8 mouse cellular contexts compared by ENCODE assay signal in the genomic region with DNA sequence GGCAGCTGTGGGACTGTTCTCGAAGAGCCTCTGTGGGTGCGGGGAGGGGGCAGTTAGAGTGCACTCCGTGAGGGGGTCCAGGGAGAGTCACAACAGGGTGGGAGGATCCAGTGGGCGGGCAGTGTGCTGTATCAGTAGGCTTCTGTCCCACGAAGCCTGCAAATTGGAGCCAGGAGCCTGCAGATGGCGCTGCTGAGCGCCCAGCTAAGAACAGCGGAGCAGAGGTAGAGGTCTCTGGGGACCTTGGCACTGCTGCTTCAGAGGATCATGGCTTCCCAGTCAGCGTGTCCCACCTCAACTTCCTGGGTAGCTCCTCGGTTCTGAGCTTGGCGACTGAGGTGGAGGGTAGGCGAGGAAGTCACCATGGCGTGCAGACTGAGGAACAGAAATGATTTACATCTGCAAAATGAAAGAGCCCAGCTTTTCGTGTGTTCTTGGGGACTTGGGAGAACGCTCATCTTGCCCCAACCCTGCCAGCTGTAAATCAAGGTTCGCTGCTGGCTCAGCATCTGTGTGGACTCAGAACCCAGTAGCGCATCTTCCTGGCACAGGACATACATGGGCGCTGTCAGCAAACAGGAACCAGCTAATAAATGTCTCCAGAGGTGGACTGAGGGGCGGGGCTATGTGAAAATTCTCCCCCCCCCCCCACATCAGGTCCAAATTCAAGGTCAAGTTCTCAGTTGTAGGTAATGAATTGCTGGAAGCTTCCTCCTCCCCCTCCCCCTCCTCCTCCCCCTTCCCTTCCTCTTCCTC. TPM values are rescaled to one million over a fixed set of nuclear protein-coding genes. Genes with fewer than 3 reads are reported as not detected.
DNase-seq lines count a peak whose midpoint lies in the region; ATAC-seq and TF ChIP-seq lines count a peak whose summit lies in the region.

No protein-coding gene starts in this region.

- no peaks in the 10 kb centered on the region for H3K4me1 ChIP-seq in midbrain, embryonic 14.5 days (ENCODE audit: control insufficient read depth, insufficient read depth, low read length)
- 0 out of 2 replicates have a peak, but pooled peaks cover 10% of the 10 kb centered on the region for H3K4me1 ChIP-seq in thymus, adult 2 months (replicated peaks; ENCODE audit: control insufficient read depth, insufficient read depth, low read length)

- WGBS in midbrain, embryonic 14.5 days: 25% methylated on average over 19 of the region's 19 CpGs
- 17% methylated on average over 19 of the region's 19 CpGs for WGBS in thymus, adult 2 months

- no peaks in the 10 kb centered on the region for H3K9me3 ChIP-seq in midbrain, embryonic 14.5 days (ENCODE audit: control insufficient read depth, low read length)

- H3K27me3 ChIP-seq in midbrain, embryonic 14.5 days (ENCODE audit: control insufficient read depth, insufficient read depth, low read length): no peaks in the 10 kb centered on the region
- no peaks in the 10 kb centered on the region for H3K27me3 ChIP-seq in thymus, adult 2 months (ENCODE audit: control insufficient read depth, insufficient read depth, low read length)

- intact Hi-C loops in gastrocnemius, adult 2 months (cut with DNase I): no loop called here

- no peak overlapping the region for H3K9ac ChIP-seq in midbrain, embryonic 14.5 days (replicated peaks; ENCODE audit: low read length)

- TF ChIP-seq CTCF in gastrocnemius, adult 2 months (IDR thresholded peaks at IDR 0.05): peak; percentile 50
- peak; percentile 89 for TF ChIP-seq CTCF in thymus, adult 2 months (IDR thresholded peaks at IDR 0.05; ENCODE audit: borderline replicate concordance, control insufficient read depth, extremely low read depth, insufficient read depth, low read length, poor library complexity)

- H3K27ac ChIP-seq in gastrocnemius, adult 2 months: no peak overlapping the region
- no peak overlapping the region for H3K27ac ChIP-seq in midbrain, embryonic 14.5 days (replicated peaks; ENCODE audit: low read depth, low read length)
- H3K27ac ChIP-seq in thymus, adult 2 months (ENCODE audit: control insufficient read depth, insufficient read depth, low read length): no peak overlapping the region

- TF ChIP-seq POLR2A in thymus, adult 2 months (IDR thresholded peaks at IDR 0.05; ENCODE audit: control insufficient read depth, extremely low read depth, insufficient read depth, low read length, poor library complexity): no peak

- H3K36me3 ChIP-seq in midbrain, embryonic 14.5 days (ENCODE audit: control insufficient read depth, insufficient read depth, low read length): no peaks in the 10 kb centered on the region
- no peaks in the 10 kb centered on the region for H3K36me3 ChIP-seq in thymus, adult 2 months (ENCODE audit: control insufficient read depth, insufficient read depth, low read length)

- H3K4me3 ChIP-seq in gastrocnemius, adult 2 months: no peak overlapping the region
- H3K4me3 ChIP-seq in midbrain, embryonic 14.5 days (replicated peaks; ENCODE audit: low read depth, low read length): no peak overlapping the region
- H3K4me3 ChIP-seq in thymus, adult 2 months (ENCODE audit: control insufficient read depth, insufficient read depth, low read length): peak overlapping the region; percentile 21

- no peak for ATAC-seq in midbrain, embryonic 14.5 days (ENCODE audit: low FRiP score, low TSS enrichment)

- DNase-seq in gastrocnemius, adult 2 months: no peak
- DNase-seq in gastrocnemius, postnatal 25 days: no peak
- DNase-seq in adrenal gland, postnatal 10 days: peak; percentile 44
- peak; percentile 80 for DNase-seq in forelimb bud, embryonic 11.5 days (ENCODE audit: low read depth, low spot score)
- peak; percentile 22 to 60 for DNase-seq in kidney, postnatal 36 days
- DNase-seq in midbrain, embryonic 14.5 days: peak; percentile 75
- DNase-seq in thymus, adult 2 months: peak; percentile 54
- DNase-seq in right cerebral cortex, postnatal 25 days: no peak

- 0 out of 2 replicates have a peak overlapping the region, but pooled peaks have one; percentile 8 for H3K4me2 ChIP-seq in midbrain, embryonic 14.5 days (ENCODE audit: low read length)

RNA-seq across cellular contexts. Expression of a gene that starts 32.5 kb away (rescaled TPM):
- total RNA-seq in gastrocnemius, adult 2 months (2021): 10 to 100 TPM; 39.5 to 40.9 TPM
- 10 to 100 TPM; 32.7 to 34.8 TPM for total RNA-seq in gastrocnemius, postnatal 25 days (2021)
- total RNA-seq in adrenal gland, postnatal 10 days (2021): 10 to 100 TPM; 73.1 to 74.6 TPM
- 53.4 and 61.2 TPM in 2 replicates for polyA plus RNA-seq in midbrain, embryonic 14.5 days (2014; fragmentation: Nextera tagmentation; extraction: Ambion mirVana)
- 36.8 and 42.8 TPM in 2 replicates for polyA plus RNA-seq in thymus, adult 2 months (2012; rRNA removed)

RNA-seq across cellular contexts. Expression of a gene that starts 39.8 kb away (rescaled TPM):
- 100 to 1,000 TPM; 221 to 234 TPM for total RNA-seq in gastrocnemius, adult 2 months (2021)
- total RNA-seq in gastrocnemius, postnatal 25 days (2021): 100 to 1,000 TPM; 155 to 161 TPM
- total RNA-seq in adrenal gland, postnatal 10 days (2021): 100 to 1,000 TPM; 250 to 386 TPM
- polyA plus RNA-seq in midbrain, embryonic 14.5 days (2014; fragmentation: Nextera tagmentation; extraction: Ambion mirVana): 526 and 563 TPM in 2 replicates
- polyA plus RNA-seq in thymus, adult 2 months (2012; rRNA removed): 1,774 and 1,821 TPM in 2 replicates

RNA-seq across cellular contexts. Expression of a gene that starts 48.4 kb away (rescaled TPM):
- 10 to 100 TPM; 27.8 to 30.9 TPM for total RNA-seq in gastrocnemius, adult 2 months (2021)
- total RNA-seq in gastrocnemius, postnatal 25 days (2021): 10 to 100 TPM; 25.7 to 32.2 TPM
- 100 to 1,000 TPM; 169 to 183 TPM for total RNA-seq in adrenal gland, postnatal 10 days (2021)
- 196 and 210 TPM in 2 replicates for polyA plus RNA-seq in midbrain, embryonic 14.5 days (2014; fragmentation: Nextera tagmentation; extraction: Ambion mirVana)
- 196 and 226 TPM in 2 replicates for polyA plus RNA-seq in thymus, adult 2 months (2012; rRNA removed)

Comparison
In these comparisons a context has a peak if more than half of its experiments do, and no peak if none do; other contexts are left out.
1. DNase-seq: peak in adrenal gland, postnatal 10 days (single experiment), forelimb bud, embryonic 11.5 days (single experiment), kidney, postnatal 36 days (2 of 2), midbrain, embryonic 14.5 days (single experiment) and thymus, adult 2 months (single experiment); none in gastrocnemius, adult 2 months (single experiment), gastrocnemius, postnatal 25 days (single experiment) and right cerebral cortex, postnatal 25 days (single experiment).
2. RNA of a gene that starts 48.4 kb away (total RNA-seq): 169 to 183 TPM in adrenal gland, postnatal 10 days; 25.7 to 32.2 TPM in gastrocnemius, postnatal 25 days and 27.8 to 30.9 TPM in gastrocnemius, adult 2 months; every median in the first group is over 4 times any median in the second.